Mouse (Mus musculus) E14TG2a.4 (cell line): ENCODE measurements around the gene Cnot11.

Experiments
- CTCF ChIP-seq: conservative IDR thresholded peaks from 2 replicates; pipeline ENCODE4 v1.5.1; 2014; ENCODE audit warnings: low read length
- NANOG ChIP-seq: IDR thresholded peaks from 2 replicates; pipeline ENCODE4 v1.6.1; 2014; ENCODE audit warnings: borderline replicate concordance, low read length, mixed read lengths
- POU5F1 ChIP-seq: IDR thresholded peaks from 2 replicates; pipeline ENCODE4 v1.6.1; 2014; ENCODE audit warnings: low read length, borderline replicate concordance

DNA sequence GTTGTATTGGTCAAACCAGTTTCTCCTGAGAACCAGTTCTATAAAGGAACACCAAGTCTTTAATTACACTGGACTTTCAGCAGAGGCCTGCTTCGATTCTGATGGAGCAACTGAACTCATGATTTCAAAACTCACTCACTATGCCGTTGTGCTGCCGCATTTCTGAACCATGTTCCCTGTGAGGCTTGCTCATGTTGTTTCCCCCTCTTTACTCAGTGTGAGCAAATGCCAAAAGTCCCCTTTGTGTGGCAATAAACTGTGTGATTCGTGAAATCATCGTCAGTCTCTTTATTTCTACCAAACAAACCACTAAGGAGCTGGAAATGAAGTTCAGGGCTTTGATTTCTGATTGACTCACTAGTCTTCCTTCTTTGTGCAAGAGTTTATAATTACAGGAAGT, 43.7 kb downstream of the Cnot11 start:
- no peak for TF ChIP-seq CTCF
- TF ChIP-seq NANOG, result no peak
- no peak for TF ChIP-seq POU5F1
